Mouse (Mus musculus): Measurements from ENCODE around the gene Myo6.

- TF ChIP-seq POLR2A (IDR thresholded peaks at IDR 0.05; ENCODE audit: borderline replicate concordance, control insufficient read depth, low read depth, low read length) (no peak), CTCF (IDR thresholded peaks at IDR 0.05; ENCODE audit: control insufficient read depth, insufficient read depth, low read length) (no peak)
Observed at GRCm38 (mm10) chr9:80156780-80157179, 8.1 kb upstream of the Myo6 start.
